Mouse (Mus musculus) ES-E14 (cell line): ENCODE results near the gene Fndc3b. TPM values are rescaled to one million over a fixed set of nuclear protein-coding genes. Genes with fewer than 3 reads are reported as not detected.

ENCODE experiments used
- DNase-seq: peaks from one replicate; pipeline ENCODE4 v3.0.0-alpha.2; 2013; ENCODE audit warnings: low read depth, low spot score
- H3K27ac ChIP-seq: 2 replicates; pipeline ENCODE4 v1.5.1; 2012; ENCODE audit warnings: low read depth, mild to moderate bottlenecking, low read length, moderate library complexity, mixed read lengths; ENCODE audit not compliant: poor library complexity, insufficient read depth, severe bottlenecking
- H3K36me3 ChIP-seq: 2 replicates; pipeline ENCODE4 v1.6.1; 2012; ENCODE audit warnings: mild to moderate bottlenecking, low read length, moderate library complexity, mixed read lengths; ENCODE audit not compliant: control insufficient read depth, poor library complexity, insufficient read depth, severe bottlenecking
- H3K4me1 ChIP-seq, 2 experiments: fragments of 150-350 bp in 1 of 2; sonication (generic) in 1 of 2; 2 replicates each; pipeline ENCODE4 v1.6.1; 2012; ENCODE audit warnings: low read length in 2 of 2, mild to moderate bottlenecking in 1 of 2, mixed read lengths in 1 of 2; ENCODE audit not compliant: control insufficient read depth in 2 of 2, insufficient read depth in 2 of 2, poor library complexity in 1 of 2
- H3K4me3 ChIP-seq, 2 experiments: fragments of 150-350 bp in 1 of 2; sonication (generic) in 1 of 2; 2 replicates each; pipeline ENCODE4 v1.5.1; 2012; ENCODE audit warnings: low read length in 2 of 2, low read depth in 1 of 2, mild to moderate bottlenecking in 1 of 2, mixed read lengths in 1 of 2; ENCODE audit not compliant: insufficient read depth in 1 of 2, poor library complexity in 1 of 2, severe bottlenecking in 1 of 2
- H3K9ac ChIP-seq: 2 replicates; pipeline ENCODE4 v1.6.1; 2012; ENCODE audit warnings: low read depth, mild to moderate bottlenecking, low read length, mixed read lengths; ENCODE audit not compliant: poor library complexity, insufficient read depth, severe bottlenecking
- H3K9me3 ChIP-seq: fragments of 150-350 bp; sonication (generic); 2 replicates; pipeline ENCODE4 v1.6.1; 2012; ENCODE audit warnings: low read depth, mild to moderate bottlenecking, low read length; ENCODE audit not compliant: control insufficient read depth, insufficient read depth
- CHD2 ChIP-seq: IDR thresholded peaks from 2 replicates; pipeline ENCODE4 v1.6.1; 2014; ENCODE audit warnings: mild to moderate bottlenecking, low read depth, low read length, inconsistent platforms
- HCFC1 ChIP-seq: IDR thresholded peaks from 2 replicates; pipeline ENCODE4 v1.6.1; 2012; ENCODE audit warnings: low read length, inconsistent platforms, borderline replicate concordance; ENCODE audit not compliant: insufficient read depth
- MAFK ChIP-seq: IDR thresholded peaks from 2 replicates; pipeline ENCODE4 v1.6.1; 2014; ENCODE audit warnings: mild to moderate bottlenecking, low read depth, low read length, inconsistent platforms; ENCODE audit not compliant: insufficient read depth
- ZC3H11A ChIP-seq: IDR thresholded peaks from 2 replicates; pipeline ENCODE4 v1.6.1; 2012; ENCODE audit warnings: low read depth, mild to moderate bottlenecking, inconsistent platforms, low read length, borderline replicate concordance
- ZNF384 ChIP-seq: IDR thresholded peaks from 2 replicates; pipeline ENCODE4 v1.6.1; 2012; ENCODE audit warnings: low read depth, low read length, inconsistent platforms
- in situ Hi-C, 2 experiments: fragments of 600-800 bp; cut with MboI; formaldehyde crosslinking; loops; one replicate each; pipeline ENCODE4 v1.15.1; 2025; ENCODE audit warnings: low sequenced_read_pairs in 2 of 2, inconsistent platforms in 1 of 2; ENCODE audit not compliant: unreplicated experiment in 2 of 2
- total RNA-seq: library from RNA; depleted of rRNA; stranded (reverse); fragments of 300-350 nt; gene quantifications from 2 replicates; pipeline ENCODE4 v1.2.3, GENCODE M21; 2012

The Fndc3b gene
- total RNA-seq, 1 experiment, result 16.6 TPM

DNA sequence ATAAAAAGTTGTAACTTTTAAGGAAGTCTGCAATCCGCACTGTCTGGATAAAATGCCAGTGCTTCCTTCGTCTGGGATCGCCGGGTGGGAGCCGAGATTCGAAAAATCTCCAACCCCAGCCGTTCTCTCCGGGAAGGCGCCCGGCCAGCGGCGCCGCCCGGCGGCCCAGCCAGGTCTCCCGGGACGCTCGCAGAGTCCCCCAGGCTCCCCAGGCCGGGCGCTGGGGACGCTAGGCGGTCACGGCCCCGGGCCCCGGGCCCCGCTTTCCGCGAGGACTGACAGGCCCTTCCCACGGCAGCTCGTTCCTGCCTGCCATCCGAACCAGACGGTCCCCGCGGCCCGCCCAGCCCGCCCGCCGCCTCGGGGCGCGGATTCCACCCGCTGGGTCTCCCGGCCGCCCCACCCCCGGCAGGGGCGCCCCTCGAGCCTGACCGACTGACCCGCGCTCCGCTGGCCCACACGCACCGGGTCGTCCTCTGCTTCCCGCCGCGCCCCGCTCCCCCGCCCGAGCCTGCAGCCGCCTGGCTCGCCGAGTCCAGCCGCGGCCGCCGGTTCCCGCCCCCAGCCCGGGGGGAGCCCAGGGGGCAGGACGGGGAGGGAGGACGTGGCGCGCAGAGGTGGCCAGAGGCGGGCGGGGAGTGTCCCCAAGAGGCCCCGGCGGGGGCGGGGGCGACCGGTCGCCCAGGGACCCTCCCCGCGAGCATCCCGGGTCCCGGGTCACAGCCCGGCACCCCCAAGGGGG lies 1.0 kb downstream of the Fndc3b start:
- Histone ChIP-seq H3K27ac (no peak overlapping the region), H3K36me3 (no peaks in the 10 kb centered on the region), H3K4me1 (peaks cover 4 to 6% of the 10 kb centered on the region in 2 experiments; a peak in 3 of 4 replicates), H3K9me3 (no peaks in the 10 kb centered on the region), H3K4me3 (peak overlapping the region; percentile 86 to 95), H3K9ac (peak overlapping the region; percentile 78)
- TF ChIP-seq ZC3H11A (no peak), ZNF384 (no peak), HCFC1 (no peak), MAFK (no peak), CHD2 (no peak)
- DNase-seq, result no peak
- in situ Hi-C loops, result no loop called here

DNA sequence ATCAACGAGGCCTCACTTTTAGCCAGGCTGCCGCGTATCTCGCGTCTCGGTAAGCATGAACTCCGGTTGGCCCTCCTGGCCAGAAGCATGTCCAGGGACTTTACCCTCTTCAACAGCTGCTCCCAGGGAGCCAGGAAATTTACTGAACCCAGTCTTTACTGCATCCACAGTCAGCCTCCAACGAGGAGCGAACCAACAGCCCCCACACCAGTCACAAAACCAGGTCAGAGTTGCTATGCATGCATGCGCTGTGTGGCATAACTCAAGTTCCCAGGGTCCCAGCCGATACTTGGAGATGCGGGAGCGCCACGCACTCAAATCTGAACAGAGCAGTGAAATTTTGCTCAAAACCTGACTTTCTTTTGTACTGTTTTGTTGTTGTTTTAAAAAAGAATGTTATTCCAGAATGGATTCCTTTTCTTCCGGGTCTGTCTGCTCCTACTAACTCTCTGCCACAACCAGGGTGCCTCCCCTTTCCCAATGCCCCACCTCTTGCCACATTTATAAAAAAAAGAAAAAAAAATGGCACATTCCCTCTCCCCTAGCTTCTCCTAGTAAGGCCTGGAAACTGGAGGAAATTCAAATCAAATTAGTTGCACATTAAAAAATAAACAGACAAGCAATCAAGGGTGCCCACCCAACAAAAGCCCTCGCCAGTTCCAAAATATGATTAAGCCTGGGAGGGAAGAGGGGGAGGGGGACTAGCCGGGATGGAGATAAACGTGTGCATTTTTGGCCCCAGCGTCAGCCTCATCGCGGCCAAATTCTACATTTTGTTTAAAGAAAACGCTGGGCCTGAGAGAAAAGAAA lies 1.8 kb downstream of the Fndc3b start:
- Histone ChIP-seq H3K4me1 (peaks cover 8 to 10% of the 10 kb centered on the region in 2 experiments), H3K36me3 (no peaks in the 10 kb centered on the region), H3K4me3 (peak overlapping the region; percentile 86 to 95), H3K27ac (no peak overlapping the region), H3K9ac (peak overlapping the region; percentile 78), H3K9me3 (no peaks in the 10 kb centered on the region)
- in situ Hi-C loops, result no loop called here
- TF ChIP-seq ZNF384, result peak; percentile 49; the same call in 1 of the 2 replicates
- TF ChIP-seq HCFC1, result no peak
- no peak for DNase-seq

DNA sequence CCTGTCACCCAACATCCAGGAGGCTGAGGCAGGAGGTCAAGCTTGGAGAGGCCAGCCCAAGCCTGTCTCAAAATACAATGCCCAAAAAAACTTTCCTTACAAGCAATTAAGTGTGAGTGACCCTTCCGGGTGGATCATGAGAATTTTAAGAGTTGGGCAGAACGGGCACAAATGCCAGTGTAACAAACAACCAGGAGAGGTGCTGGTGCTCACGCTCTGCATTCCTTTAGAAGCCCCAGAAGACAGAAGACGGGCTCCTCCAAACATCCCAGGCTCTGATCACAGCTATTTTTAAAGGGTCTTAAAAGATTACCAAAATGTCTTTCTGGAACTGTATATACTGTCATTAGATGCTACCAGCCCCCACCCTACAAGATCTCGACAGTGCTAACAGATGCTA lies 2.5 kb downstream of the Fndc3b start:
- H3K9ac ChIP-seq, result no peak overlapping the region
- no peak overlapping the region for H3K27ac ChIP-seq

DNA sequence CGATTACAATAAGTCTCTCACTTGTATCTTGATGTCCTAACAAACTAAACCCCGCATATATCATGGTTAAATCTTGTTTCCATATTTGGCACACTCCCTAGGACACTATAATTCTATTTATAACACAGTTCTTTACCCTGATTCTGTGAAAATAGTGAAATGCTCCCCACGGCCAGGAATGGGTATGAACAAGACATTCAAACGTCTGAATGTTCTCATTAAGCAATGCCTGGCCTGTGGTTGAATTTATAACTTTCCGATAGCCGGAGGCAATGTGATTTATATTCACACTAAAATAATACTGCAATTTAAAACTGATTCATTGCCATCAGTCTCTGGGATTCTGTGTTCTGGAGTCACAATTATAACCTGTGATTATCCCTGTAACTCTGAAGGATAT lies 5.3 kb downstream of the Fndc3b start:
- no peak overlapping the region for H3K9ac ChIP-seq
- H3K9me3 ChIP-seq, result no peaks in the 10 kb centered on the region
- in situ Hi-C loops, result no loop called here
- H3K36me3 ChIP-seq, result no peaks in the 10 kb centered on the region
- no peak overlapping the region for H3K27ac ChIP-seq
- DNase-seq, result no peak
- peaks cover 15 to 16% of the 10 kb centered on the region in 2 experiments for H3K4me1 ChIP-seq
- no peak for TF ChIP-seq ZC3H11A
- TF ChIP-seq CHD2, result no peak
- no peak for TF ChIP-seq ZNF384
- no peak for TF ChIP-seq MAFK
- TF ChIP-seq HCFC1, result no peak
- no peak overlapping the region for H3K4me3 ChIP-seq

More for the DNA sequence above, 2.5 kb downstream of the Fndc3b start:
- Histone ChIP-seq H3K4me1 (peaks cover 10 to 16% of the 10 kb centered on the region in 2 experiments), H3K36me3 (no peaks in the 10 kb centered on the region), H3K9me3 (no peaks in the 10 kb centered on the region), H3K4me3 (no peak overlapping the region)
- TF ChIP-seq CHD2 (no peak), ZC3H11A (no peak), ZNF384 (no peak), MAFK (no peak), HCFC1 (no peak)
- in situ Hi-C loops, result no loop called here
- no peak for DNase-seq
